Mouse (Mus musculus) erythroblast, adult 5-6 weeks (primary cell): ENCODE data around the gene D630045J12Rik. TPM values are rescaled to one million over a fixed set of nuclear protein-coding genes. Genes with fewer than 3 reads are reported as not detected.

Experiments
- ATAC-seq: replicated peaks from 2 replicates; pipeline ENCODE4 v1.8.0; 2016; ENCODE audit warnings: moderate number of reproducible peaks, mild to moderate bottlenecking, moderate TSS enrichment, inconsistent platforms; ENCODE audit not compliant: poor library complexity, low FRiP score, severe bottlenecking
- total RNA-seq, 2 experiments: library from RNA; stranded (forward) in 1 of 2; stranded (reverse) in 1 of 2; fragments of 150-400 nt in 1 of 2; fragments of 200-764, 138-1000 nt in 1 of 2; gene quantifications; 2 replicates each; pipeline versions ENCODE4 v1.2.3 to v1.2.4; 2015 to 2017; ENCODE audit warnings: low replicate concordance in 2 of 2

Gene D630045J12Rik
- total RNA-seq, 2 experiments from 2014 or later = 0.09 to 0.19 TPM

DNA sequence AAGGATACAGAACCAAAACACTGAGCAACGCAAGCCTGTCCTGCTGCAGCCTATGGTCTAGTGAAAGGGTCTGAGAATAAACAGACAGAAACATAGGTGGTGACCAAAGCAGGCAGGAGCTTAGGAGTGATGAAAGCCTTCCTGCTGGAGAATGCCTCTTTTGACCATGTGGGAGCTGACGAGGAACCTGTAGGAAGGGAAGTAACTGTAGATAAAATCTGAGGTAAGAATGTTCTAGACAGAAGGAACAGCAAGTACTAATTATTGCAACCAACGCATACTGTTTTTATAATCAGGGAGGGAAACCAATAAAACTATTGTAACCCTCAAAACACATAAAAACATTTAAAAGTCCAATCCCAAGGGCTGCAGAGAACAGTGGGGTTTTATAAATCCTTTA, 9.6 kb downstream of the D630045J12Rik start:
- no peak for ATAC-seq

DNA sequence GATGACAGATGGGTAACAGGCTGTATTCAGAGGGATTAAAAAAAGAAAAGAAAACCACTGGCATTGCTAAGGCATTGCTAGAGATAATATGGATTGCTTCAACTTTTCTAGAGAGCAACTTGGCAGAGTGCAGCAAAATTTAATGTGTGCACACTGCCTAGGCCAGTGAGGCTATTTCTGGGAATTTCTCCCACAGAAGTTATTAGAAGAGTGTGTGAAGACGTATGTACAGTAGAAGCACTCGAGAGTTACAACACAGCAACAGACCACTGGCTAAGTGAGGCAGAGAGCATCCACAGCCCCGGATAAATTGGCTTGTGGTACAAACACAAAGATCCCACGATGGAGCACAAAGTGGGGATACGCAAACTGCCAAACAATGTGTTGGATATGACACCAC, 11.0 kb downstream of the D630045J12Rik start:
- no peak for ATAC-seq

DNA sequence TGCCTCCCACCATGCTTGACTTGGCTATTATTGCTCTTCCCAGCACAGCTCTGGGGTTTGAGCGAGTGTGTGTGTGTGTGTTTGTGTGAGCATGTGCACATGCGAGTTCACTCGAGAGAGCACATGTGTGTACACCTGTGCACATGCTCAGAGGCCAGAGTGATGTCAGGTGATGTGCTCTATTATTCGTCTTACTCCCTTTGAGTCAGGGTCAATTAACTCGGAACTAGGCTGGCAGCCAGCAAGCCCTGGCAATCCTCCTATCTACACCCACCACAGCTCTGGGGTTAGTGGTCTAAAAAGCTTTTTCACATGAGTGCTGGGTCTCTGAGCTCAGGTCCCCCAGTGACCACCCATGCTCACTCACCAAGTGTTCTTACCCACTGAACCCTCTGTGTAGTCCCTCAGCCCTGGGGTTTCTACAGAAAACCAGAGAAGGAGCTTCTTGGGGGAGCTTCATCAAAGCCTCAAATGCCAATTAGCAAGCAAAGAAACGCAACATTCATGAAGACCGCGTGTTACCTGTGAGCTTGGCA, 11.4 kb downstream of the D630045J12Rik start:
- ATAC-seq = no peak

DNA sequence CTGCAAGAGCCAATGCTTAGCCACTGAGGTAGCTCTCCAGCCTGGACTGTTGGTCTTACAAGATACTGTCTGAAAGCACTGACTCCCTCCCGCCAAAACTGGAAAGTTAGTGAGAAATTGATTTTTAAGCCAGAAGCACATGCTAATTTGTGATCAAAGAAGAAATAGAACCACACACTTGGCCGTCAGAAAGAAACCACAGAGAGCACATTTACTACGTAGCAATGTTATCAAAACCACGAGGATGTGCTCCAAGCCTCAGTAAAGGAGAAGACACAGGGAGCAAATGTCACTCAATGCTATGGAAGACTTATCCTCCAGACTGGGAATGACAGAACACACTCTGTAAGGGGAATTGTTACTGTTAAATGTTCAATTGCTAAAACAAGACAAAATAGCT, 12.3 kb downstream of the D630045J12Rik start:
- no peak for ATAC-seq

DNA sequence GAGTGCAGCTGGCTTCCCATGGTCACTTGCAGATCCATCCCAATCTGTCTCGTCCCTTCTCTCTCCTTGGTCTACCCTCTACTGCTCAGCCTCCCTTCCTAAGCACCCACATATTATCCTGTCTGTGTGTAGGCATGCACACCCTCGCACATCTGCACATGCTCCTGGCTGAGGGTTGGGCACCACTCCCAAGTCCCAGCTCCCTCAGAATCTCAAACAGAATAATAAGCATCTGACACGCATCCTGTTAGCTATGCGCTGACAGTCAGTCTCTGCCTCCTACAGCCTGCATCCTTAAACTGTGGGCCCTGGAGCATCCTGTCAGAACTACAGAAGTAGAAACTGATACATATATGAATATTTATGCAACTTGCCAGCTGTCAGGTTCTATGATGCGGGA, 13.2 kb downstream of the D630045J12Rik start:
- ATAC-seq = no peak

DNA sequence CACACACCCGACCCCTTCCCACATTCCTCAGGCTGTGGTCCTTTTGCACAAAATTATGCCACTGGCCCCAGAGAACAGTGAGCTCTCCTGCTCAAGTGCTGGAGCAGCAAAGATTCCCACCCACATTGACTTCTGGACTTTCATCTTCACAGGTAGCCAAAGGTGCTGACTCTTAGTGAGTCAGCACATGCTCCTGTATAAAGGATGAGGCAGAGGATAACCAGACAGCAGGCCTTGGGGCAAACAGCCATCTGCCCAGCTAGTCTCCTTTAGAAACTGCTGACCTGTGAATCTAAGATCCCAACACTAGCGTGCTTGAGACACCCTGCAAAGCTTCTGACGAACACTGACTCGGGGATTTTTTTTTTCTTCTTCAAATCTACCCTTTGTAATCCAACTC, 15.4 kb downstream of the D630045J12Rik start:
- no peak for ATAC-seq

DNA sequence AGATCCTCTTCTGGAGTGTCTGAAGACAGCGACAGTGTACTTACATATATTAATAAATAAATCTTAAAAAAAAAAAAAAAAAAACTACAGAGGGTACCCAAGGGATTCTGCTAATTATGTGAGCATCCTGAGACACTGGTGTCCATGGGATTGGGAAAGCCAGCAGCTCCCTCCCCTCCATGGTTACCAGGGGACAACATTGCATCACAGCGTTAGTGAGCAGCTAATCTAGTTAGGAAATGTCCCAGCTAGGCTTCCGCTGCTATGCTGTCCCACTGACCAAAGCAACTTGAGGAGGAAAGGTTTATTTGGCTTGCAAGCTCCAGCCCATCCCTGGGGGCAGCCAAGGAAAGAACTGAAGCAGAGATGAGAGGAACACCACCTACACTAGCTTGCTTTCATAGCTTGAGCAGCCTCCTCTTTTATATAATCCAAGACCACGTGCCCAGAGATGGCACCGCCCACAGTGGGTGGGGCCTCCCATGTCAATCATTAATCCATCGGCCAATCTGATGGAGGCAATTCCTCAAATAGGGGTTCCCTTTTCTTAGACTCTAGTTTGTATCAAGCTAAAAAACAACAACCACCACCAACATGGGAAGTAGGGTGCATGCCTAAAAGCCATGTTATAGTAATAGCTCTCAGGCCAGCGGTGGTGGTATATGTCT, 17.7 kb downstream of the D630045J12Rik start:
- no peak for ATAC-seq

DNA sequence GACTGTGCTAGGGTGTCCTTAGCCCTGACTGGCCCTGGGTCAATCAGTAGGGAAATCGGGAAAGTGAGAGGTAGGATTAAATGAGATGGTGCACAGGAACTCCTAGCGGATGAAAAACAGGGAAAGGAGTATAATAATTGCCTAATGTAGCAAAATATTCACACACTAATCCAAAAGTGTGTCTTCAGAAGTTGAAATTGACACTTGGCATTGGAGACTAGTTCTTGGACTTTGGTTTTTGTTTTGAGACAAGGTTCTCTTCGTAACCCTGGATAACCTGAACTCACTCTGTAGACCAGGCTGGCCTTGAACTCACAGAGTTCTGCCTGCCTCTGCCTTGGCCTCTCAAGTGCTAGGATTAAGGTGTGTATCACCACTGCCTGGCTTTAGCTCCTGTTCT, 20.0 kb downstream of the D630045J12Rik start:
- ATAC-seq = no peak

DNA sequence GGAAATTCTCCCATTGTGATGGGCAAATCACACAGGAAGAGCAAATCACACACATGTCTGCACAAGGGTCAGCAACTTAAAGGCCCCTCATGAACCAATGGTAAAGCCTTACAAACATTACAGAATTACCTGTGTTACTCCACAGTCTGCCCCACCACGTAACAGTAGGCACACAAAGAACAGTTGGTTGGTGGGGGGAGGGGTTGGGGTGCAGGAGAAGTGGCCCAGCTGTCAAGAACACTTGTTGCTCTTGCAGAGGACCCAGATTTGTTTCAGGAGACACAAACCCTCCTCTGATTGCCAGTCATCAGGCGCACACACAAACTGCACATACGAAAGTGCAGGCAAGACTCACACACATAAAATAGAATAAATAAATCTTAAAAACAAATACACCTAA, 20.9 kb downstream of the D630045J12Rik start:
- ATAC-seq = no peak

DNA sequence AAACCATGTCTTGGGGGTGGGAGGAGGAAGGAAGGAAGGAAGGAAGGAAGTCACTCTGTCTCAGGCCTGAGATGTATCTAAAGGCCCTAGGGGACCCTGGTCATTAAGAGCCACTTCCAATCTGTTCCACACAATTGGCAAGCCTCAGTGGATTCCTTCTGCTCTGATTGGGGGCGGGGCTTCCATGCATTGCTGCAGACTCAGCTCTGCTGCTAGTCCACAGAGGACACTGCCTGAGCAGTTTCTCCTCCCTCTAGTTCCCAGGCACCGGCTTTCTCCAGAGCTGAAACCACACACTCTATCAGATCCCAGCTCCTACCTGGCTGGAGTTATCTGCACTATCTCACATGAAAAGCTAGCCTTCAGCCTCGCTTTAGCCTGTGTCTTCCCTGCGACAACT, 21.8 kb downstream of the D630045J12Rik start:
- no peak for ATAC-seq

DNA sequence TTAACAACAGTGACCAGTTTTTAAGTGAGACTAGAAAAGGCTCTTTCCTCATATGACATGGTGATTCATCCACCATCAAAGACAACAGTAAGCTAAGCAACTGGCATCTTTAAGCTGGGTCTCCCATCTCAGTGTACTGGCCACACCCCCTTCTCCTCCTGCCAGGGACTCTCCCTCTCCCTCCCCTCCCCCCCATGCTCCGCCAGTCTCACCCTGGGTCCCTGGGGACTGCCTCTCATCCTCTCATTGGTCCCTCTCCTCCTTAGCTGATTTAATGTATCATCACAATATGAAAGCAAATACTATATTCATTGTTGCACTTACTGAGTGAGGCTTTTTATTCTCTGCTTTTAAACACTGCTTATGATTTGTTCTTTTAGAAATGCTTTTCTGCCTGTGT, 29.7 kb downstream of the D630045J12Rik start:
- ATAC-seq = no peak

DNA sequence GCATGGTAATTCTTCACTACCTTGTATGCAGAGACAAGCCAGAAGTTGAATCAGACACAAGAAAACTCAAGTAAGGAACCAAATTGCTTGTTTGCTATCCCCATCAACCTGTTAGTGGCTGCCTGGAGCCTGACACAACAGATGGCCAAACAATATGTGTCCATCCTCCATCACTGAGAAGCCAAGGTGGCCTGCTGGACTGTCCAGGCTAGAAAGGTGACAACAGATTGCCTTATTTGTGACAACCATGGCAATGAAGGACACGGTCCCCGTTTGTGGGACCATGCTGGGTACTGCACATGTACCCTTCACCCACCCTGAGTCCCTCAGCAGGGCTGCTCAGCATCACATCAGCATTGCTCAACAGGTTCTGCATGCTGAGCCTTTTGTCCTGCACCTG, 34.5 kb downstream of the D630045J12Rik start:
- no peak for ATAC-seq

DNA sequence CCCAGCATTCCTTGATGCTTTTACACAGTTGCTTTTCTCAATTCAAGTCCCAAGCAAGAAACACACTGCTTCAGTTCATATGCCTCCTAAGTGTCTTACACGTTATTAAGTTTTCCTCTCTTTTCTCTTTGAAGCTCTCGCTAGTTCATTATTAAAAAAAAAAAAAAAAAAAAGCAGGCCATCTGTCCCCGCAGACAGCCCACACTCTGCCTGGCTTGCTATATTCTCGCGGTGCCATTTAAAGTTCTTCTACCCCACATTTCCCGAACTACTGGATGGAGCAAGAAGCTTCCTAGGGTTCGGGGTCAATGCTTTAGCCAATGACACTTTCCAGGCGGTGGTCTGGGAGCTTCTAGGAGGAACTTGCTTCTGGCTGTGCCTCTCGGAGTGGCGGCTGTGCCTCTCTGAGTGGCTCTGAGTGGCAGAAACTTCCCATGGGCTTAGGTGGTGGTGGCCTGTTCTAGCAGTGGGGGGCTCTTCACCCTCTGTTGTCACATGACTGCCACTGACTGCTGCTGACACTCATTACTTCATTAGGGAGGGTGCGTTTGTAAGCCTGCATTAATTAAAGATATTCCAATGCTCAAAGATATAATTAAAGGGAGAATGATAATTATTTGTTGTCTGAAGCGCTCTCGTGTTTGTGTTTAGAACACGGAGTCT, 38.2 kb downstream of the D630045J12Rik start:
- no peak for ATAC-seq

DNA sequence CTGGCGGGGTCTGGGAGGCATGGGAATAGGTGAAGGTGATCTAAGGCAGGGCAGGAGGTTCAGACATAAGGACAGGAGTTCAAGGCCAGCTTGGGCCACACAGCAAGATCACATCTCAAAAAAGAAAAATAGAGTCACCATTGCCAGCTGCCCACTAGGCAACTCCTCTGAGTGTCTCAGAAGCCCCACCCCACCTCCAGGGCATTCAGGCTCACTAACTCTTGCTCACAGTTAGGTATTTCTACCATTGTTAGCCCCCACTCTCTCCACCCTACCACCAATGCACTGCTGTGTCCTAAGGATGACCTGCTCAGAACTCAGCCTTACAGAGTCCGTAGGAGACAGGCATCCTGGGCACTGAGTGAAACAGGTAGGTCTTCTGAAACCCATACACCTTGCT, 46.2 kb downstream of the D630045J12Rik start:
- no peak for ATAC-seq

DNA sequence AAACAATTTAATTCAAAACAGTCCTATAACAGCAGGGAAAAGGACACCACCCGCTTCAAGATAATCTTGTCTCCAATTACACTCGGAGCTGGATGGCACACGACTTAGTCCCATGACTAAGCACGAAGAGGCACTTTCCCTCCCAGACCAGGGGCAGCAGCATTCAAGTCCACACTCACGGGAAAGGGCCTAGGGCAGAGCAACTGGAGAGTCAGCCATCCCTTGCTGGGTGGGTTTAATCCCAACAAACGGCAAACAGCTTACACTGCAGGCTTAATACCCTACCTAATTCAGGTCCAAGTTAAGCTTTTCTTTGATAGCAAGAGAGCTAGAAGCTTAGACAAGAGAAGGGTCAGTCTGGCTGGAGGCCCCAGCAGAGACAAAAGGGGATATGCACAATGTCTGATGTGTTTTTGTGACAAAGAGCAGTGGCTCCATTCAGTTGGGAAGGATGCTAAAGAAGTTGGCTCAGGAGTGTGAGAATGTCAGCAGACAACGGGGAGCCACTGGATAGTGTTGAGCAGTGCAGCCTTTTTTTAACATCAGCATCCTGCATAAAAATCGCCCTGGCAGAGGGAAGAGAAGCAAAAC, 46.8 kb downstream of the D630045J12Rik start:
- ATAC-seq = no peak

DNA sequence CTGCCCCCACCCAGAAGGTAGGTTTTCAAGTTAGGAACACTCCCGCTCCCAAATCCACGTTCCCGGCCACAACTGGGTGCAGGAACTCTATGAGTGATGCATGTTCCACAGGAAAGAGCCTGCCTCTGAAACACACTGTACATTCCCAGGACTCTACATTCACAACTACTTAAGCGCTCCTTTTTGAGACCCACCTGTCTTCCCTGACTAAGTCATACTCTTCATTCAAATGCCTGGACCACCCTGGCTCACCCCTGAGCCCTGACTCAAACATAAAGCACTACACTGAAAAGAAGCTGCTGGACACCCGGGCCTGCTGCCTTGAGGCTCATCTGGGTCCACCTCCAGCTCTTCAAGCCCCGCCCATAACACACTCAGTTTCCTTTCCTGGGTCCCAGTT, 48.4 kb downstream of the D630045J12Rik start:
- no peak for ATAC-seq

DNA sequence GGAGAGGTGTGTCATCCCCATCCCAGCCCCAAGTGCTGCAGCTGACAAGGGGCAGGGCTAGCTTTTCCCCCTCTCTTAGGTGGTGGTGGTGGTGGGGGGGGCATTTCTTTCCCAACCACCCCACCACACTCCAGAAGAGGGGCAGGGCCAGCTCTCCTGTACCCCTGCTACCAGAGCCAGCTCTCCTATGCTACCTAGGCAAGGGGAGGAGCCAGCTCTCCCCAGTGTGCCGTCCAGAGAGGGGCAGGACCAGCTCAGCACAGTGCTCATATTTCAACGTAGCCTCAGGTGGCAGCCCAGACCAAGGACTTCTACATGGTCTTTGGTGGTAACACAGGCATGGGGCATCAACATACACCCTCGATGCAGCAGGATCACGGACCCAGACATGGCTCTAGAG, 50.0 kb downstream of the D630045J12Rik start:
- ATAC-seq = no peak

DNA sequence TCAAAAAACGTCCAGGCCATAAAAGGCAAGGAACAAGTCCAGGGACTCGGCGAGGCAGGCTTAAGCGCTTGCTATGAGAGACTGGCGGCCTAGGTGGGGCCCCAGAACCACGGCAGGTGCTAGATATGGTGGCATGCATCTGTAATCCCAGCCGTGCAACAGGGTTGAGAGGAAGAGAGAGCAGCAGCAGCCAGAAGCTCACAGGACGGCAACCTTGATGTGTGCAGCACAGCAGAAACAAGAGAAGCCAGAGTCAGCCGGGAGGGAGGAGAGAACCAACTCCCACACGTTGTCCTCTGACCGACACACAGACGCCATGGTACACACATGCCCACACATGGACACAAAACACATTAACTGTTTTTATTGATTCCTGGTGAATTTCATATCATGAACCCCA, 51.0 kb downstream of the D630045J12Rik start:
- ATAC-seq = no peak

DNA sequence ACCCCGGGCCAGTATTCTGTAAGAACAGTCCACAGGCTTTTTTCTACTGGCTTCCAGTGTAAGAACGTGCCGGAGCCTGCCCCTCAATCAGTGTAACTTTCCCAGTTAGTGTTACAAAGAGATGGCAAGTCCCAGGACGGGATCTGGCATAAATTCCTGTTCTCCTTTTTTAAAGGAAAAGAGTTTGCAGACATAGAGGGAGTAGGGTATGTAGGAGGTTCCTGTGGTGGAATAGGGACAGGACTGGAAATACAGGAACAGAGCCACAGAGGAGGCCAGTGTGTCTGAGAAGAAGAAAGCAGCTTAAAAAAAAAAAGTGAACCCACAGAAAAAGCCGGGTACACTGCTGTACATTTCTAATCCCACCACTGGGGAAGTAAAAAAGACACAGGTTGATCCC, 52.3 kb downstream of the D630045J12Rik start:
- no peak for ATAC-seq

DNA sequence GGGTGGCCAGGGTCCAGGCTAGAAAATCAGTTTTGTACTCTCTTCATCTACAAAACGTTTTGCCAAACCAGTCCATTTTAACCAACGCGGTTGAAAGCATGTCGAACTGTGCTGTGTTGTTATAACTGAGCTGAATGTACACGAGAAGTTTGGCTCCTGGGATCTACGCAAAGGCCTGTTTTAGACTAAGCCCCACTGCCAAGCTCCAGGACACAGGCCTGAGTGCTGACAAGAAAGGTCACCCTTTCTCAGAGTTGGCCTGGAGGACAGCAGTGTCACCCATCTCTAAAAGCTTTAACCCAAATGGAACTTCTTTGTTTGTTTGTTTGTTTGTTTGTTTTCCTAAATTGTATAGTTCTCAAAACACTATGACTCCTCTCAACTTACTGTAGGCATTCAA, 54.2 kb downstream of the D630045J12Rik start:
- ATAC-seq = no peak

DNA sequence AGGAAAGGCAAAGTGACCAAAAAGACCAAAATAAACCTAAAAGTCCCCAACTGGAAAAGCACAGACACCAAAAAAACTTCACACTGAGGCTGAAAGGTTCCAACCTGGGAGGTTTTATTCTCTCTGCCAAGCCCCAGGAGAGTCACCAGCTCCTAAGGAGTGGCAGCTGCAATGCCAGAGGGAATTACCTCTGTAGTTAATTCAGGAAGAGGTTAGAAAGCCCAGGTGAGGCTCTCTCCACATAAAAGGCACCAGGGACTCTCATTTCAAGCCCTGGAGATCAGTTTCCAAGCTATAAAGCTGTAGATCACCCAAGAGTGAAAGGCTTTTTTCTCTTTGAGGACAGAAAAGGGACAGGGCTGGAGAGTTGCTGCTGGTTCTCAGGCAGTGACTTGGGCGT, 55.1 kb downstream of the D630045J12Rik start:
- ATAC-seq = no peak
